Mouse (Mus musculus) midbrain, embryonic 16.5 days (tissue): ENCODE data around the gene Nrk. TPM values are rescaled to one million over a fixed set of nuclear protein-coding genes. Genes with fewer than 3 reads are reported as not detected.

Experiments
- ATAC-seq: fragments of 200-750 bp; cut with Nextera tagmentation; 2 replicates; pipeline ENCODE4 v1.8.0; 2017; ENCODE audit warnings: moderate TSS enrichment
- H3K27ac ChIP-seq: fragments of 300-500 bp; sonication (generic); 2 replicates; pipeline ENCODE4 v1.5.1; 2014; ENCODE audit warnings: mild to moderate bottlenecking, low read length, mixed read lengths
- H3K27me3 ChIP-seq: fragments of 300-500 bp; sonication (generic); 2 replicates; pipeline ENCODE4 v1.6.1; 2014; ENCODE audit warnings: low read depth, low read length, mixed read lengths; ENCODE audit not compliant: control insufficient read depth, insufficient read depth
- H3K36me3 ChIP-seq: fragments of 300-500 bp; sonication (generic); 2 replicates; pipeline ENCODE4 v1.6.1; 2014; ENCODE audit warnings: mild to moderate bottlenecking, low read length, moderate library complexity, mixed read lengths; ENCODE audit not compliant: control insufficient read depth, insufficient read depth
- H3K4me1 ChIP-seq: fragments of 300-500 bp; sonication (generic); 2 replicates; pipeline ENCODE4 v1.6.1; 2014; ENCODE audit warnings: mild to moderate bottlenecking, low read length, mixed read lengths; ENCODE audit not compliant: control insufficient read depth, insufficient read depth
- H3K4me2 ChIP-seq: fragments of 300-500 bp; sonication (generic); 2 replicates; pipeline ENCODE4 v1.6.1; 2014; ENCODE audit warnings: mild to moderate bottlenecking, low read length, mixed read lengths
- H3K4me3 ChIP-seq: fragments of 300-500 bp; sonication (generic); 2 replicates; pipeline ENCODE4 v1.5.1; 2014; ENCODE audit warnings: low read depth, mild to moderate bottlenecking, low read length, moderate library complexity, mixed read lengths
- H3K9ac ChIP-seq: fragments of 300-500 bp; sonication (generic); 2 replicates; pipeline ENCODE4 v1.6.1; 2014; ENCODE audit warnings: low read depth, low read length, mixed read lengths
- H3K9me3 ChIP-seq: fragments of 300-500 bp; sonication (generic); replicated peaks from 2 replicates; pipeline ENCODE4 v1.6.1; 2014; ENCODE audit warnings: mild to moderate bottlenecking, low read length, mixed read lengths; ENCODE audit not compliant: control insufficient read depth, poor library complexity, severe bottlenecking
- WGBS: fragments of 180-500 bp; shearing (Covaris S2); extraction: QIAGEN DNeasy Blood & Tissue Kit; methylation state at CpG from one replicate; pipeline ENCODE4 v1.1.7; 2014; 5-methylcytosine and 5-hydroxymethylcytosine counted together
- polyA plus RNA-seq: library from polyadenylated mRNA; unstranded; fragments of >200 nt; fragmentation: Nextera tagmentation; extraction: Ambion mirVana; gene quantifications from 2 replicates; pipeline ENCODE4 v1.2.1, GENCODE M21; 2015

The Nrk gene
- polyA plus RNA-seq, 1 experiment from 2014 or later, result 0.68 TPM

GRCm38 (mm10) chrX:139016540-139016939 is 102.3 kb downstream of the Nrk start:
- Histone ChIP-seq H3K4me1 (no peaks in the 10 kb centered on the region), H3K9me3 (no peaks in the 10 kb centered on the region), H3K4me2 (no peak overlapping the region), H3K27ac (no peak overlapping the region), H3K27me3 (no peaks in the 10 kb centered on the region), H3K4me3 (no peak overlapping the region), H3K9ac (no peak overlapping the region), H3K36me3 (no peaks in the 10 kb centered on the region)
- no peak for ATAC-seq
- WGBS, result 46% methylated on average over 1 of the region's 1 CpGs

GRCm38 (mm10) chrX:139026532-139027097 is 112.4 kb downstream of the Nrk start:
- Histone ChIP-seq H3K36me3 (no peaks in the 10 kb centered on the region), H3K27ac (no peak overlapping the region), H3K27me3 (no peaks in the 10 kb centered on the region; the same call in 1 of the 2 replicates), H3K4me3 (no peak overlapping the region), H3K9me3 (no peaks in the 10 kb centered on the region), H3K4me1 (no peaks in the 10 kb centered on the region), H3K9ac (no peak overlapping the region), H3K4me2 (no peak overlapping the region)
- 48% methylated on average over 3 of the region's 3 CpGs for WGBS
- no peak for ATAC-seq

GRCm38 (mm10) chrX:139027296-139027695 is 113.1 kb downstream of the Nrk start:
- no peak for ATAC-seq
- 76% methylated on average over 5 of the region's 5 CpGs for WGBS
- Histone ChIP-seq H3K27me3 (no peaks in the 10 kb centered on the region; the same call in 1 of the 2 replicates), H3K4me1 (no peaks in the 10 kb centered on the region), H3K4me3 (no peak overlapping the region), H3K4me2 (no peak overlapping the region), H3K27ac (no peak overlapping the region), H3K9me3 (no peaks in the 10 kb centered on the region), H3K36me3 (no peaks in the 10 kb centered on the region), H3K9ac (no peak overlapping the region)

GRCm38 (mm10) chrX:139027909-139028308 is 113.7 kb downstream of the Nrk start:
- H3K4me3 ChIP-seq, result no peak overlapping the region
- no peaks in the 10 kb centered on the region for H3K9me3 ChIP-seq
- WGBS, result 71% methylated on average over 6 of the region's 6 CpGs
- H3K36me3 ChIP-seq, result no peaks in the 10 kb centered on the region
- H3K9ac ChIP-seq, result no peak overlapping the region
- H3K27me3 ChIP-seq, result no peaks in the 10 kb centered on the region; the same call in 1 of the 2 replicates
- ATAC-seq, result no peak
- no peak overlapping the region for H3K4me2 ChIP-seq
- no peak overlapping the region for H3K27ac ChIP-seq
- no peaks in the 10 kb centered on the region for H3K4me1 ChIP-seq

- H3K4me3 ChIP-seq, result no peak overlapping the region
Observed at GRCm38 (mm10) chrX:139037666-139038065, 123.4 kb downstream of the Nrk start.

GRCm38 (mm10) chrX:139039314-139039713 is 125.1 kb downstream of the Nrk start:
- H3K27ac ChIP-seq, result no peak overlapping the region

More at GRCm38 (mm10) chrX:139037666-139038065, 123.4 kb downstream of the Nrk start:
- no peaks in the 10 kb centered on the region for H3K9me3 ChIP-seq
- no peak for ATAC-seq
- H3K27ac ChIP-seq, result no peak overlapping the region
- H3K9ac ChIP-seq, result no peak overlapping the region
- 84% methylated on average over 1 of the region's 1 CpGs for WGBS
- no peaks in the 10 kb centered on the region for H3K36me3 ChIP-seq
- no peaks in the 10 kb centered on the region for H3K4me1 ChIP-seq
- H3K4me2 ChIP-seq, result no peak overlapping the region
- no peaks in the 10 kb centered on the region for H3K27me3 ChIP-seq

GRCm38 (mm10) chrX:139041148-139041547 is 126.9 kb downstream of the Nrk start:
- Histone ChIP-seq H3K27ac (no peak overlapping the region), H3K27me3 (no peaks in the 10 kb centered on the region), H3K4me2 (no peak overlapping the region), H3K9me3 (no peaks in the 10 kb centered on the region), H3K36me3 (no peaks in the 10 kb centered on the region), H3K9ac (no peak overlapping the region), H3K4me1 (no peaks in the 10 kb centered on the region), H3K4me3 (no peak overlapping the region)
- WGBS, result 72% methylated on average over 1 of the region's 1 CpGs
- ATAC-seq, result no peak

More at GRCm38 (mm10) chrX:139039314-139039713, 125.1 kb downstream of the Nrk start:
- H3K4me3 ChIP-seq, result no peak overlapping the region
- H3K27me3 ChIP-seq, result no peaks in the 10 kb centered on the region
- H3K4me2 ChIP-seq, result no peak overlapping the region
- no peak for ATAC-seq
- H3K9ac ChIP-seq, result no peak overlapping the region
- no peaks in the 10 kb centered on the region for H3K4me1 ChIP-seq
- H3K9me3 ChIP-seq, result no peaks in the 10 kb centered on the region
- no peaks in the 10 kb centered on the region for H3K36me3 ChIP-seq
- WGBS, result 71% methylated on average over 2 of the region's 2 CpGs

GRCm38 (mm10) chrX:139051976-139052375 is 137.7 kb downstream of the Nrk start:
- ATAC-seq, result no peak

GRCm38 (mm10) chrX:139053149-139053548 is 138.9 kb downstream of the Nrk start:
- Histone ChIP-seq H3K9me3 (no peaks in the 10 kb centered on the region), H3K27me3 (no peaks in the 10 kb centered on the region), H3K9ac (no peak overlapping the region), H3K36me3 (no peaks in the 10 kb centered on the region), H3K4me3 (no peak overlapping the region), H3K4me1 (no peaks in the 10 kb centered on the region), H3K27ac (no peak overlapping the region), H3K4me2 (no peak overlapping the region)
- ATAC-seq, result no peak
- WGBS, result 82% methylated on average over 1 of the region's 1 CpGs

More at GRCm38 (mm10) chrX:139051976-139052375, 137.7 kb downstream of the Nrk start:
- no peaks in the 10 kb centered on the region for H3K4me1 ChIP-seq
- H3K9me3 ChIP-seq, result no peaks in the 10 kb centered on the region
- H3K27me3 ChIP-seq, result no peaks in the 10 kb centered on the region
- no peak overlapping the region for H3K4me2 ChIP-seq
- H3K9ac ChIP-seq, result no peak overlapping the region
- 83% methylated on average over 1 of the region's 1 CpGs for WGBS
- H3K27ac ChIP-seq, result no peak overlapping the region
- H3K36me3 ChIP-seq, result no peaks in the 10 kb centered on the region
- no peak overlapping the region for H3K4me3 ChIP-seq
